In the genomic region with DNA sequence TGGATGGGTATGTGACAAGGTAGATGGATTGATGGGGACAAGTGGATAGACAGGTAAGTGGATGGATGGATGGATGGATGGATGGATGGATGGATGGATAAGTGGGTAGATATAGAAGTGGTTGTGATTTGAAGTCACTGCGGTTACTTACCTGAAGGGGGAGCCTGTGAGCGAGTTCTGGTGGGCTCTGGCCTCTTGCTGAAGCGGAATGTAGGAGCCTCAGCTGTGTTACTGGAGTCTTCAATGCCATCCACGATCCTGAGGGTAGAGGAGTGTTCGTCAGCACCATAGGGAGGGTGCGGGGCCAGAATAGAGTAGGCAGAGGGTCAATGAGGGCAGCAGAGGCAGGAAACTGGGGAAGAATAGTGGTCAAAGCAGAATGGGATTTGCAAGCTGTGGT, we compare ENCODE assay signal across 9 mouse cellular contexts. TPM values are rescaled to one million over a fixed set of nuclear protein-coding genes. Genes with fewer than 3 reads are reported as not detected.
DNase-seq lines count a peak whose midpoint lies in the region; ATAC-seq and TF ChIP-seq lines count a peak whose summit lies in the region.
"Had no signal": no experiment of that assay in that cellular context is flagged by ENCODE, and none has a peak within 500 bp of the region (broad histone marks: within the 10 kb centered on the region; RNA-seq: fewer than 3 reads in every experiment).

No protein-coding gene starts in this region.

- TF ChIP-seq CTCF in lung, postnatal 0 days (IDR thresholded peaks at IDR 0.05) = peak; percentile 78

- H3K9ac ChIP-seq in hindbrain, embryonic 12.5 days = no peak overlapping the region
- no peak overlapping the region for H3K9ac ChIP-seq in lung, postnatal 0 days (replicated peaks; ENCODE audit: low read depth)
- H3K9ac ChIP-seq: liver, embryonic 15.5 days had no signal

- H3K36me3 ChIP-seq in hindbrain, embryonic 10.5 days = 0 out of 2 replicates have a peak, but pooled peaks cover 2% of the 10 kb centered on the region
- peaks cover 13% of the 10 kb centered on the region for H3K36me3 ChIP-seq in hindbrain, embryonic 12.5 days
- H3K36me3 ChIP-seq in lung, postnatal 0 days (ENCODE audit: insufficient read depth, low read length) = no peaks in the 10 kb centered on the region
- H3K36me3 ChIP-seq: liver, embryonic 15.5 days had no signal

- no peak overlapping the region for H3K27ac ChIP-seq in hindbrain, embryonic 10.5 days
- H3K27ac ChIP-seq in hindbrain, embryonic 12.5 days = no peak overlapping the region
- H3K27ac ChIP-seq in lung, postnatal 0 days (ENCODE audit: low read length) = no peak overlapping the region
- H3K27ac ChIP-seq: liver, embryonic 15.5 days had no signal

- peaks cover 10% of the 10 kb centered on the region; the same call in 1 of the 2 replicates for H3K4me1 ChIP-seq in hindbrain, embryonic 10.5 days (replicated peaks)
- H3K4me1 ChIP-seq in hindbrain, embryonic 12.5 days = no peaks in the 10 kb centered on the region
- no peaks in the 10 kb centered on the region for H3K4me1 ChIP-seq in lung, postnatal 0 days (ENCODE audit: insufficient read depth, low read depth, low read length)

- H3K27me3 ChIP-seq in hindbrain, embryonic 10.5 days (ENCODE audit: insufficient read depth, poor library complexity, severe bottlenecking) = peaks cover 30% of the 10 kb centered on the region
- peaks cover 21% of the 10 kb centered on the region for H3K27me3 ChIP-seq in hindbrain, embryonic 12.5 days
- H3K27me3 ChIP-seq in lung, postnatal 0 days (replicated peaks; ENCODE audit: insufficient read depth, low read length) = 0 out of 2 replicates have a peak, but pooled peaks cover 3% of the 10 kb centered on the region

- H3K9me3 ChIP-seq in hindbrain, embryonic 10.5 days = no peaks in the 10 kb centered on the region
- no peaks in the 10 kb centered on the region for H3K9me3 ChIP-seq in hindbrain, embryonic 12.5 days (replicated peaks)
- no peaks in the 10 kb centered on the region for H3K9me3 ChIP-seq in lung, postnatal 0 days (ENCODE audit: low read length)
- H3K9me3 ChIP-seq: liver, embryonic 15.5 days had no signal

- 17% methylated on average over 6 of the region's 6 CpGs for WGBS in hindbrain, embryonic 10.5 days
- WGBS in hindbrain, embryonic 12.5 days = 19% methylated on average over 6 of the region's 6 CpGs
- WGBS in lung, postnatal 0 days = 10% methylated on average over 6 of the region's 6 CpGs

- no peak overlapping the region for H3K4me3 ChIP-seq in hindbrain, embryonic 10.5 days
- H3K4me3 ChIP-seq in hindbrain, embryonic 12.5 days = no peak overlapping the region
- no peak overlapping the region for H3K4me3 ChIP-seq in lung, postnatal 0 days (ENCODE audit: low read depth, low read length)
- H3K4me3 ChIP-seq: liver, embryonic 15.5 days had no signal

- no peak overlapping the region for H3K4me2 ChIP-seq in hindbrain, embryonic 12.5 days (replicated peaks)
- H3K4me2 ChIP-seq in lung, postnatal 0 days (replicated peaks; ENCODE audit: low read depth, low read length) = no peak overlapping the region
- H3K4me2 ChIP-seq: liver, embryonic 15.5 days had no signal

- no peak for ATAC-seq in hindbrain, embryonic 12.5 days (ENCODE audit: low FRiP score)
- peak; percentile 59 for ATAC-seq in erythroblast, adult 5-6 weeks (replicated peaks; ENCODE audit: low FRiP score, poor library complexity, severe bottlenecking)
- ATAC-seq in lung, postnatal 0 days = peak; percentile 55

- DNase-seq in hindbrain, embryonic 10.5 days (ENCODE audit: low spot score) = peak; percentile 54
- peak; percentile 61 for DNase-seq in CD4-positive helper T cell, adult 2 months (ENCODE audit: low read depth, low spot score)
- DNase-seq in adrenal gland, postnatal 25 days = peak; percentile 42
- DNase-seq in lung, postnatal 0 days (ENCODE audit: low spot score) = peak; percentile 66
- DNase-seq in right cerebral cortex, postnatal 14 days = peak; percentile 44
- no peak for DNase-seq in gastrocnemius, postnatal 25 days

- no peak for TF ChIP-seq EP300 in lung, postnatal 0 days (IDR thresholded peaks at IDR 0.05)

RNA-seq across cellular contexts. Expression of gene Rab5c, which starts 7.1 kb away (rescaled TPM):
- polyA plus RNA-seq in hindbrain, embryonic 10.5 days (2016; fragmentation: Nextera tagmentation; extraction: Ambion mirVana) = 16.8 and 37.2 TPM in 2 replicates
- polyA plus RNA-seq in hindbrain, embryonic 12.5 days (2016; fragmentation: Nextera tagmentation; extraction: Ambion mirVana) = 17.7 and 19.9 TPM in 2 replicates
- total RNA-seq in adrenal gland, postnatal 25 days (2021) = 160 and 171 TPM in 2 replicates
- total RNA-seq in erythroblast, adult 5-6 weeks (2015; ENCODE audit: low replicate concordance) = 61.4 and 79.7 TPM in 2 replicates
- 52.2 and 70.8 TPM in 2 replicates for total RNA-seq in erythroblast, adult 5-6 weeks (2017; ENCODE audit: low replicate concordance)
- polyA plus RNA-seq in lung, postnatal 0 days (2015; fragmentation: Nextera tagmentation; extraction: Ambion mirVana) = 25.3 and 30.4 TPM in 2 replicates
- total RNA-seq in gastrocnemius, postnatal 25 days (2021) = 10 to 100 TPM; 40.4 to 43.1 TPM

RNA-seq across cellular contexts. Expression of gene Kcnh4, which starts 14.7 kb away (rescaled TPM):
- polyA plus RNA-seq in hindbrain, embryonic 10.5 days (2016; fragmentation: Nextera tagmentation; extraction: Ambion mirVana) = 1.5 and 4.4 TPM in 2 replicates
- 6.0 and 6.2 TPM in 2 replicates for polyA plus RNA-seq in hindbrain, embryonic 12.5 days (2016; fragmentation: Nextera tagmentation; extraction: Ambion mirVana)
- 0.21 TPM in 1 of 2 replicates, not detected in the other for total RNA-seq in adrenal gland, postnatal 25 days (2021)
- total RNA-seq in erythroblast, adult 5-6 weeks (2015; ENCODE audit: low replicate concordance) = not detected in 2 replicates
- not detected in 2 replicates for total RNA-seq in erythroblast, adult 5-6 weeks (2017; ENCODE audit: low replicate concordance)
- polyA plus RNA-seq in lung, postnatal 0 days (2015; fragmentation: Nextera tagmentation; extraction: Ambion mirVana) = 0.04 TPM in 1 of 2 replicates, not detected in the other
- not detected for total RNA-seq in gastrocnemius, postnatal 25 days (2021)
- polyA plus RNA-seq: liver, embryonic 15.5 days had no signal

RNA-seq across cellular contexts. Expression of gene Hcrt, which starts 17.6 kb away (rescaled TPM):
- polyA plus RNA-seq in hindbrain, embryonic 10.5 days (2016; fragmentation: Nextera tagmentation; extraction: Ambion mirVana) = not detected in 2 replicates
- not detected in 2 replicates for polyA plus RNA-seq in hindbrain, embryonic 12.5 days (2016; fragmentation: Nextera tagmentation; extraction: Ambion mirVana)
- total RNA-seq in adrenal gland, postnatal 25 days (2021) = not detected in 2 replicates
- total RNA-seq in erythroblast, adult 5-6 weeks (2015; ENCODE audit: low replicate concordance) = not detected in 2 replicates
- not detected in 2 replicates for total RNA-seq in erythroblast, adult 5-6 weeks (2017; ENCODE audit: low replicate concordance)
- not detected in 2 replicates for polyA plus RNA-seq in lung, postnatal 0 days (2015; fragmentation: Nextera tagmentation; extraction: Ambion mirVana)
- total RNA-seq in gastrocnemius, postnatal 25 days (2021) = not detected
- polyA plus RNA-seq: liver, embryonic 15.5 days had no signal

RNA-seq across cellular contexts. Expression of gene Ghdc, which starts 25.7 kb away (rescaled TPM):
- polyA plus RNA-seq in hindbrain, embryonic 10.5 days (2016; fragmentation: Nextera tagmentation; extraction: Ambion mirVana) = 3.9 and 4.3 TPM in 2 replicates
- polyA plus RNA-seq in hindbrain, embryonic 12.5 days (2016; fragmentation: Nextera tagmentation; extraction: Ambion mirVana) = 4.4 and 4.7 TPM in 2 replicates
- total RNA-seq in adrenal gland, postnatal 25 days (2021) = 21.0 and 32.1 TPM in 2 replicates
- 1.5 and 1.7 TPM in 2 replicates for total RNA-seq in erythroblast, adult 5-6 weeks (2015; ENCODE audit: low replicate concordance)
- 1.4 and 2.3 TPM in 2 replicates for total RNA-seq in erythroblast, adult 5-6 weeks (2017; ENCODE audit: low replicate concordance)
- 4.9 and 6.4 TPM in 2 replicates for polyA plus RNA-seq in lung, postnatal 0 days (2015; fragmentation: Nextera tagmentation; extraction: Ambion mirVana)
- 1 to 10 TPM; 4.8 to 4.9 TPM for total RNA-seq in gastrocnemius, postnatal 25 days (2021)

RNA-seq across cellular contexts. Expression of gene Hspb9, which starts 31.4 kb away (rescaled TPM):
- polyA plus RNA-seq in hindbrain, embryonic 10.5 days (2016; fragmentation: Nextera tagmentation; extraction: Ambion mirVana) = 0.25 and 0.35 TPM in 2 replicates
- polyA plus RNA-seq in hindbrain, embryonic 12.5 days (2016; fragmentation: Nextera tagmentation; extraction: Ambion mirVana) = 0.35 and 0.38 TPM in 2 replicates
- not detected in 2 replicates for total RNA-seq in adrenal gland, postnatal 25 days (2021)
- not detected in 2 replicates for total RNA-seq in erythroblast, adult 5-6 weeks (2015; ENCODE audit: low replicate concordance)
- not detected in 2 replicates for total RNA-seq in erythroblast, adult 5-6 weeks (2017; ENCODE audit: low replicate concordance)
- 0.51 TPM in 1 of 2 replicates, not detected in the other for polyA plus RNA-seq in lung, postnatal 0 days (2015; fragmentation: Nextera tagmentation; extraction: Ambion mirVana)
- not detected for total RNA-seq in gastrocnemius, postnatal 25 days (2021)
